Mouse (Mus musculus): ENCODE data around the gene Zfyve28. TPM values are rescaled to one million over a fixed set of nuclear protein-coding genes. Genes with fewer than 3 reads are reported as not detected.

Zfyve28 gene
- total and polyA plus RNA-seq, 2 experiments from 2014 or later = 4.0 to 12.2 TPM

- Histone ChIP-seq H3K27me3 (ENCODE audit: insufficient read depth, low read length) (no peaks in the 10 kb centered on the region), H3K4me3 (ENCODE audit: low read depth, low read length) (no peak overlapping the region), H3K4me2 (ENCODE audit: low read depth) (no peak overlapping the region), H3K9me3 (ENCODE audit: low read length) (no peaks in the 10 kb centered on the region), H3K36me3 (ENCODE audit: insufficient read depth) (no peaks in the 10 kb centered on the region), H3K9ac (no peak overlapping the region), H3K4me1 (ENCODE audit: insufficient read depth) (no peaks in the 10 kb centered on the region), H3K27ac (ENCODE audit: low read depth, low read length) (no peak overlapping the region)
- ATAC-seq = no peak
- 73% methylated on average over 10 of the region's 10 CpGs for WGBS
- DNase-seq = peak; percentile 18
- TF ChIP-seq CTCF (IDR thresholded peaks at IDR 0.05; ENCODE audit: low read depth) = no peak
Observed at GRCm38 (mm10) chr5:34298937-34299535, 10.8 kb upstream of the Zfyve28 start.

GRCm38 (mm10) chr5:34298061-34298460, 9.8 kb upstream of the Zfyve28 start:
- H3K36me3 ChIP-seq (ENCODE audit: insufficient read depth) = no peaks in the 10 kb centered on the region
- DNase-seq (no peak), ATAC-seq (peak; percentile 56)
- H3K4me3 ChIP-seq (ENCODE audit: low read depth, low read length) = no peak overlapping the region
- WGBS = 53% methylated on average over 4 of the region's 4 CpGs
- no peak overlapping the region for H3K27ac ChIP-seq (ENCODE audit: low read depth, low read length)
- no peaks in the 10 kb centered on the region for H3K9me3 ChIP-seq (ENCODE audit: low read length)
- no peak overlapping the region for H3K9ac ChIP-seq
- no peak overlapping the region for H3K4me2 ChIP-seq (ENCODE audit: low read depth)
- H3K4me1 ChIP-seq (ENCODE audit: insufficient read depth) = no peaks in the 10 kb centered on the region
- H3K27me3 ChIP-seq (ENCODE audit: insufficient read depth, low read length) = no peaks in the 10 kb centered on the region
- TF ChIP-seq CTCF (IDR thresholded peaks at IDR 0.05; ENCODE audit: low read depth) = no peak

GRCm38 (mm10) chr5:34295141-34295540, 6.9 kb upstream of the Zfyve28 start:
- WGBS = 75% methylated on average over 2 of the region's 2 CpGs
- H3K36me3 ChIP-seq (ENCODE audit: insufficient read depth) = no peaks in the 10 kb centered on the region
- no peak overlapping the region for H3K27ac ChIP-seq (ENCODE audit: low read depth, low read length)
- ATAC-seq (no peak), DNase-seq (no peak)
- no peak for TF ChIP-seq CTCF (IDR thresholded peaks at IDR 0.05; ENCODE audit: low read depth)
- H3K4me1 ChIP-seq (ENCODE audit: insufficient read depth) = no peaks in the 10 kb centered on the region
- no peak overlapping the region for H3K9ac ChIP-seq
- no peak overlapping the region for H3K4me3 ChIP-seq (ENCODE audit: low read depth, low read length)
- no peaks in the 10 kb centered on the region for H3K27me3 ChIP-seq (ENCODE audit: insufficient read depth, low read length)
- no peaks in the 10 kb centered on the region for H3K9me3 ChIP-seq (ENCODE audit: low read length)
- no peak overlapping the region for H3K4me2 ChIP-seq (ENCODE audit: low read depth)

- WGBS = 37% methylated on average over 2 of the region's 2 CpGs
- TF ChIP-seq CTCF (IDR thresholded peaks at IDR 0.05; ENCODE audit: low read depth) = no peak
- no peaks in the 10 kb centered on the region for H3K36me3 ChIP-seq (ENCODE audit: insufficient read depth)
- H3K4me2 ChIP-seq (ENCODE audit: low read depth) = no peak overlapping the region
- H3K4me1 ChIP-seq (ENCODE audit: insufficient read depth) = no peaks in the 10 kb centered on the region
- no peaks in the 10 kb centered on the region for H3K9me3 ChIP-seq (ENCODE audit: low read length)
- no peaks in the 10 kb centered on the region for H3K27me3 ChIP-seq (ENCODE audit: insufficient read depth, low read length)
- no peak for ATAC-seq
- DNase-seq = no peak
- H3K4me3 ChIP-seq (ENCODE audit: low read depth, low read length) = no peak overlapping the region
- no peak overlapping the region for H3K27ac ChIP-seq (ENCODE audit: low read depth, low read length)
- no peak overlapping the region for H3K9ac ChIP-seq
Observed at GRCm38 (mm10) chr5:34294696-34295095, 6.4 kb upstream of the Zfyve28 start.

GRCm38 (mm10) chr5:34293363-34293762, 5.1 kb upstream of the Zfyve28 start:
- Histone ChIP-seq H3K27me3 (ENCODE audit: insufficient read depth, low read length) (no peaks in the 10 kb centered on the region), H3K4me3 (ENCODE audit: low read depth, low read length) (no peak overlapping the region), H3K9ac (no peak overlapping the region), H3K4me1 (ENCODE audit: insufficient read depth) (no peaks in the 10 kb centered on the region), H3K4me2 (ENCODE audit: low read depth) (no peak overlapping the region), H3K9me3 (ENCODE audit: low read length) (no peaks in the 10 kb centered on the region), H3K27ac (ENCODE audit: low read depth, low read length) (no peak overlapping the region), H3K36me3 (ENCODE audit: insufficient read depth) (no peaks in the 10 kb centered on the region)
- TF ChIP-seq CTCF (IDR thresholded peaks at IDR 0.05; ENCODE audit: low read depth) = 0 out of 2 replicates have a peak, but pooled peaks have one; percentile 17
- DNase-seq = no peak
- ATAC-seq = no peak
- 82% methylated on average over 6 of the region's 6 CpGs for WGBS

GRCm38 (mm10) chr5:34289286-34289685, 1.0 kb upstream of the Zfyve28 start:
- no peak for TF ChIP-seq CTCF (IDR thresholded peaks at IDR 0.05; ENCODE audit: low read depth)
- H3K27ac ChIP-seq (ENCODE audit: low read depth, low read length) = no peak overlapping the region
- DNase-seq = no peak
- H3K36me3 ChIP-seq (ENCODE audit: insufficient read depth) = no peaks in the 10 kb centered on the region
- H3K4me2 ChIP-seq (ENCODE audit: low read depth) = peak overlapping the region; percentile 77; the same call in 1 of the 2 replicates
- no peaks in the 10 kb centered on the region for H3K9me3 ChIP-seq (ENCODE audit: low read length)
- H3K4me3 ChIP-seq (ENCODE audit: low read depth, low read length) = no peak overlapping the region
- H3K9ac ChIP-seq = no peak overlapping the region
- no peaks in the 10 kb centered on the region for H3K4me1 ChIP-seq (ENCODE audit: insufficient read depth)
- H3K27me3 ChIP-seq (ENCODE audit: insufficient read depth, low read length) = no peaks in the 10 kb centered on the region; the same call in 1 of the 2 replicates
- no peak for ATAC-seq
- 52% methylated on average over 2 of the region's 2 CpGs for WGBS

- Histone ChIP-seq H3K4me3 (ENCODE audit: low read depth, low read length) (peak overlapping the region; percentile 78), H3K27me3 (ENCODE audit: insufficient read depth, low read length) (no peaks in the 10 kb centered on the region; the same call in 1 of the 2 replicates), H3K9me3 (ENCODE audit: low read length) (no peaks in the 10 kb centered on the region), H3K36me3 (ENCODE audit: insufficient read depth) (no peaks in the 10 kb centered on the region), H3K27ac (ENCODE audit: low read depth, low read length) (0 out of 2 replicates have a peak overlapping the region, but pooled peaks have one; percentile 29), H3K4me2 (ENCODE audit: low read depth) (peak overlapping the region; percentile 77), H3K9ac (peak overlapping the region; percentile 70), H3K4me1 (ENCODE audit: insufficient read depth) (no peaks in the 10 kb centered on the region)
- WGBS = 1% methylated on average over 18 of the region's 18 CpGs
- TF ChIP-seq CTCF (IDR thresholded peaks at IDR 0.05; ENCODE audit: low read depth) = no peak
- ATAC-seq = no peak; the same call in 1 of the 2 replicates
- peak; percentile 55 for DNase-seq
Observed at GRCm38 (mm10) chr5:34287838-34288145, 457 bp downstream of the Zfyve28 start.

Data from forebrain, postnatal 0 days (tissue).